Mouse (Mus musculus) intestine, embryonic 15.5 days (tissue): ENCODE results near the gene Slc27a2. TPM values are rescaled to one million over a fixed set of nuclear protein-coding genes. Genes with fewer than 3 reads are reported as not detected.
A peak's percentile ranks its signal among the peaks of the same experiment; 100 is the strongest.
"Not testable (repeated sequence)": the region's sequence is repeated elsewhere in the genome, so short reads cannot be mapped to it uniquely, and the experiment has no call there.

ENCODE experiments used
- ATAC-seq: fragments of 200-750 bp; cut with Nextera tagmentation; 2 replicates; pipeline ENCODE4 v1.8.0; 2017; ENCODE audit warnings: moderate TSS enrichment, moderate library complexity
- H3K27ac ChIP-seq: fragments of 300-500 bp; sonication (generic); 2 replicates; pipeline ENCODE4 v1.5.1; 2015; ENCODE audit warnings: mild to moderate bottlenecking, inconsistent platforms
- H3K27me3 ChIP-seq: fragments of 300-500 bp; sonication (generic); replicated peaks from 2 replicates; pipeline ENCODE4 v1.6.1; 2015; ENCODE audit warnings: inconsistent platforms
- H3K36me3 ChIP-seq: fragments of 300-500 bp; sonication (generic); 2 replicates; pipeline ENCODE4 v1.6.1; 2015; ENCODE audit warnings: inconsistent platforms
- H3K4me1 ChIP-seq: fragments of 300-500 bp; sonication (generic); replicated peaks from 2 replicates; pipeline ENCODE4 v1.6.1; 2015; ENCODE audit warnings: inconsistent platforms
- H3K4me2 ChIP-seq: fragments of 300-500 bp; sonication (generic); replicated peaks from 2 replicates; pipeline ENCODE4 v1.6.1; 2015; ENCODE audit warnings: mild to moderate bottlenecking, inconsistent platforms
- H3K4me3 ChIP-seq: fragments of 300-500 bp; sonication (generic); replicated peaks from 2 replicates; pipeline ENCODE4 v1.5.1; 2015; ENCODE audit warnings: inconsistent platforms
- H3K9ac ChIP-seq: fragments of 300-500 bp; sonication (generic); 2 replicates; pipeline ENCODE4 v1.6.1; 2015; ENCODE audit warnings: inconsistent platforms
- H3K9me3 ChIP-seq: fragments of 300-500 bp; sonication (generic); 2 replicates; pipeline ENCODE4 v1.6.1; 2016; ENCODE audit warnings: inconsistent platforms
- WGBS: fragments of 180-500 bp; shearing (Covaris S2); methylation state at CpG from one replicate; pipeline ENCODE4 v1.1.7; 2015; 5-methylcytosine and 5-hydroxymethylcytosine counted together
- polyA plus RNA-seq: library from polyadenylated mRNA; unstranded; fragments of >200 nt; fragmentation: Nextera tagmentation; extraction: Ambion mirVana; gene quantifications from 2 replicates; pipeline ENCODE4 v1.2.1, GENCODE M21; 2015

The Slc27a2 gene
- polyA plus RNA-seq, result 3.0 and 3.3 TPM in 2 replicates

DNA sequence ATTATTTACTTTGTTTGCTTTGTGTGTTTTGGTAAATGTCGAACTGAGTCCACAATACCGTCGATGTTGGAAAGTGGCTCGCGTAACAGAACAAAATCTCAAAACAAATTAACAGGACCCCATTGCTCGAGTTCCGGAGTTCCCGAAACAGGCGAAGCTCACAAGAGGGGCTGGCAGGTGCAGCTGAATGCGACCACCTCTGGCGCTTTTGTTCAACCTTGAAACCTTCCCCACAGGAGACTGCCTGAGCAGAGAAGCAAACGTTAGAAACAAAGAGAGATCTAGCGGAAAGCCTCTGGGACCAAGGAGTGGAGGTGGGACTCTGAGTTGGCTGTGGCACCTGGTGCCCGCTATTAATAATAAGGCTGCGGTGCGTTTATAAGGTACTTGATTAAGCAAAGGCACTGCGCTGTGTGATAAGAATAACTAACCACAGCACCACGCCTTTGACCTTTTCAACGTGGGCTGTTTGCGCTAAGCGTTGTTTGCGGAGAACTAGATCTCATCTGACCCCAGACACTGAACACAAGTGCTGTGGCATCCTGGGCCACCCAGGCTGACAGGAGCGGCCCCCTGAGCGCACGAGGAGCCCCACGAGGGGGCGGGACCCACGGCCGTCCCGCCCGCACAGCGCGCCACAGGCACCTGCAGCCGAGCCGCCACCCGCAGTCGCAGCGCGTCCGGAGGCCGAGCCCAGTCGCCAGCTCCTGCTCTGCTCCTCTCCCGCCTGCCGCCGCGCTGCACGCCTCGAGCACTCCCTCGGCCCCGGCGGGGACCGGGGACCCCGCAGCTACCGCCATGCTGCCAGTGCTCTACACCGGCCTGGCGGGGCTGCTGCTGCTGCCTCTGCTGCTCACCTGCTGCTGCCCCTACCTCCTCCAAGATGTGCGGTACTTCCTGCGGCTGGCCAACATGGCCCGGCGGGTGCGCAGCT, at the start of gene Slc27a2:
Slc27a2 (plus strand) TSS at position 51 of the 934 bp plus-strand sequence.
- Histone ChIP-seq H3K9me3 (no peaks in the 10 kb centered on the region), H3K4me2 (peak within 1 kb of the TSS; percentile 98), H3K4me3 (peak within 1 kb of the TSS; percentile 54), H3K9ac (peak within 1 kb of the TSS; percentile 44), H3K27me3 (peaks cover 26% of the 10 kb centered on the region), H3K27ac (no peak within 1 kb of the TSS), H3K36me3 (no peaks in the 10 kb centered on the region), H3K4me1 (peaks cover 12% of the 10 kb centered on the region)
- peak; percentile 87 for ATAC-seq
- 2% methylated on average over 61 of the region's 61 CpGs for WGBS

DNA sequence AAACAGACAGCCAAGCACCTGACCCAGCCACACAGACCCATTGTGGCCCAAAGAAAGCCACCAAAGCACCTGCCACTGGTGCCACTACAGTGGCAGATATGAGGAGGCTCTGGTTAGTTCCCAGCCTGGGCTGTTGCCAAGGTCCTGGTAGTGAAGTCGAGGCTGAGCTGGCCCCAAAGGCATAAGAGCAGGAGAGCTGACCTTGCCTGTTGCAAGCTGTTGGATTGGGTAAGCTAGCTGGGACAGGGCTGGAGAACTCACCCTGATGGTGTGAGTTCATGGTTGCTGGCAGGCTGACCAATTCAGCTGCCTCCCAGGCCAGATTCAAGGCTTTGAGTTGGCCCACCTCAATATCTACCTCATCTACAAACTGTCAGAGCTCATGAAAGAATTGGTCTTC, 47.1 kb upstream of the Slc27a2 start:
- Histone ChIP-seq H3K27ac (no peak overlapping the region), H3K4me2 (no peak overlapping the region), H3K27me3 (0 out of 2 replicates have a peak, but pooled peaks cover 2% of the 10 kb centered on the region), H3K36me3 (no peaks in the 10 kb centered on the region), H3K4me1 (no peaks in the 10 kb centered on the region), H3K9ac (no peak overlapping the region), H3K4me3 (no peak overlapping the region), H3K9me3 (no peaks in the 10 kb centered on the region)
- no peak for ATAC-seq
- WGBS, result 86% methylated on average over 1 of the region's 1 CpGs

DNA sequence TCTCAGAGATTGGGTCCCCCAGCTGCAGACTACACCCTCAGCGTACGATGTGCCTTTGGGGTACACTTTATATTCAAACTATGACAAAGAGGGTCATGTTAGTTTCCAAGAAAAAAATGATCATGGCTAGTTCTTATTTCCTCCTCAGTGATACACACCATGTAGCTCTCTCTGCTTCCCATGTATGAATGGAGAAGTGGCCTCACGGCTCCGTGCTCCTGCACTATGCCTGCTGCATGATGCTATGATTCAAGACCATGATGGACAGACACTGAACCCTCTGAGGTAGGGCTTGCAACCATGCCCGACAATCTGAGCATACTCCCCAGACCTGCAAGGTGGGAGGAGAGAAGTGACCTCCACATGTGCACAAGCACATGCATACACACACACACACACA, 44.7 kb upstream of the Slc27a2 start:
- Histone ChIP-seq H3K9ac (no peak overlapping the region), H3K27ac (no peak overlapping the region), H3K4me1 (no peaks in the 10 kb centered on the region)

DNA sequence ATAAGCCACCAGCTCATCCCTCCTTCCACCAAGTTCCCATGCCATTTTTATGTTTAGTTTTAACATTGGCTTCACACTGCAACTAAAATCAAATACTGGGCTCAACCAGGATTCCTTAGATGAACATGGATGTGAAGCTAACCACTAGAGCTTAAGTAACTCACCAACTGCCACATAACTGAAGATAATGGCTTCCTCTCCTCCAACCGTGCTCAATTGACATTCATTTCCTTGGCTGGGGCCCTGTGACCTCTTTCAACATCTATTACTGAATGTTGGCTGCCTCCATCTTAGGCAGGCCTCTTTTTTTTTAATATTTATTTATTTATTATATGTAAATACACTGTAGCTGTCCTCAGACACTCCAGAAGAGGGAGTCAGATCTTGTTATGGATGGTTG, 44.0 kb upstream of the Slc27a2 start:
- Histone ChIP-seq H3K36me3 (no peaks in the 10 kb centered on the region), H3K27ac (no peak overlapping the region), H3K4me2 (no peak overlapping the region), H3K4me1 (no peaks in the 10 kb centered on the region), H3K9me3 (no peaks in the 10 kb centered on the region), H3K9ac (no peak overlapping the region), H3K27me3 (no peaks in the 10 kb centered on the region), H3K4me3 (no peak overlapping the region)
- no peak for ATAC-seq
- WGBS, result 58% methylated on average over 1 of the region's 1 CpGs

More for the DNA sequence above, 44.7 kb upstream of the Slc27a2 start:
- no peaks in the 10 kb centered on the region for H3K9me3 ChIP-seq
- ATAC-seq, result no peak
- no peaks in the 10 kb centered on the region for H3K36me3 ChIP-seq
- no peak overlapping the region for H3K4me2 ChIP-seq
- H3K27me3 ChIP-seq, result no peaks in the 10 kb centered on the region
- no peak overlapping the region for H3K4me3 ChIP-seq
- WGBS, result 92% methylated on average over 5 of the region's 5 CpGs

DNA sequence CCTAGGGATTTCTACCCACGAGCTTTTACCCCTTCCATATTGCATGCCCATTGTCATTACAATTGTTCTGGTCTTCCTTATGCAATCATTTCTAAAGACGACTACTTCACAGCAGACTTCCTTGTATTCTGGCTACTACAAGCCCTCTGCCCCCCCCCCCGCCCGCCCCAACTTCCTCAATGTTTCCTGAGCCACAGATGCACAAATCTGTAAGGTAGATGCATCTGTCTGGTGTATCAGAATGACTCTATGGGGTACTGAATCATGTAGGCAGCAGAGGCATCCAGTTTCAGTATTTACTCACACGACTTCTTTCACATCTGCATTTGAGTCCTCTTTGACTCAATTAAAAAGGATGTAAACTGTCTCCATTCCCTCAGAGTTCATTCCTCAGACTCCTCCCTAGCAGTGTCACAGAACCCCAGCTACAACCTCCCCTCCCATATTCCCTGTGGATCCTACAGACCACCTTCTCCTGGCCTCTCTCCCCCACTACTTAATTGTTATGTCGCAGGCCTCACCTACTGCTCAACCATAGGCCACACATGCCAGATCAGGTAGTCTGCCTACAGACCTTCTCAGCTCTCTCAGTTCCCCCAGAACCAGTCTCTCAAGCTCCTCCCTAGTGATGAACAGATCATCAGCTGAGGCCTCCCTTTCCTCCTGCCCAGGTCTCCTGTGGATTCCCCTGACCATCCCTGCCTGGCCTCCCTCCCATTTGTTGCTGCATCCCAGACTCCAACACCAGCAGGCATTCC, 37.0 kb upstream of the Slc27a2 start:
- Histone ChIP-seq H3K27ac (no peak overlapping the region), H3K27me3 (no peaks in the 10 kb centered on the region), H3K9me3 (no peaks in the 10 kb centered on the region), H3K9ac (no peak overlapping the region), H3K4me3 (no peak overlapping the region), H3K36me3 (no peaks in the 10 kb centered on the region), H3K4me2 (no peak overlapping the region), H3K4me1 (no peaks in the 10 kb centered on the region)
- ATAC-seq, result no peak
- 73% methylated on average over 6 of the region's 6 CpGs for WGBS

DNA sequence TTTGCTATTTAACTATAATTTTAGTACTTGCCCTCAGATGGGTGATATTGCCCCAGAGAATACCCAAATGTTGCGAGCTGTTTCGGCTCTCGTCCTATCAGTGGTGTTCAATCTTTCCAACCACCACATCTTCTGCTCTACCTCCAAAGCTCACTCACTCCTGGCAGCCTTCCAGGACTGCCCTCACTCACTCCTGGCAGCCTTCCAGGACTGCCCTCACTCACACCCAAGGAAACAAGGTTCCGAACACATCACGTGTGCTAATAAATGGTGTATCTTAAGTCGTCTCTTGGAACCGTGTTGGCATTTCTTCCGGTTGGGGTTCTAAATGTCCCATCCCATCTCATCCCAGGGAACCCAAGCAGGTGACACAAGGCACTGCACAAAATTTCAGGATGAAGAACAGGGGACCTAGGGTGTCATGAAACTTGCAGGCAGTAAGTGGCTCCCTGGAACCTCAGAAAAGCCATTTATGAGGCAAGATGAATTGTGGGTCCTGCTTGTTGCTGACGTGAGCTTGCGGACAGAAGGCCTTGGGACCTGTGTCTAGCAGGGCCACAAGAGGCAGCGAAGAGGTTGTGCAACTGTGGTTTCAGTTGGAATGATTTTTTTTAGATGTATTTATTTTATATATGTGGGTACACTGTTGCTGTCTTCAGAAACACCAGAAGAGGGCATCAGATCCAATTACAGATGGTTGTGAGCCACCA, 32.2 kb upstream of the Slc27a2 start:
- WGBS, result 74% methylated on average over 11 of the region's 11 CpGs
- H3K4me3 ChIP-seq, result no peak overlapping the region
- no peaks in the 10 kb centered on the region for H3K27me3 ChIP-seq
- no peak overlapping the region for H3K27ac ChIP-seq
- H3K9me3 ChIP-seq, result no peaks in the 10 kb centered on the region
- no peaks in the 10 kb centered on the region for H3K4me1 ChIP-seq
- ATAC-seq, result no peak
- no peak overlapping the region for H3K9ac ChIP-seq
- no peak overlapping the region for H3K4me2 ChIP-seq
- H3K36me3 ChIP-seq, result no peaks in the 10 kb centered on the region

DNA sequence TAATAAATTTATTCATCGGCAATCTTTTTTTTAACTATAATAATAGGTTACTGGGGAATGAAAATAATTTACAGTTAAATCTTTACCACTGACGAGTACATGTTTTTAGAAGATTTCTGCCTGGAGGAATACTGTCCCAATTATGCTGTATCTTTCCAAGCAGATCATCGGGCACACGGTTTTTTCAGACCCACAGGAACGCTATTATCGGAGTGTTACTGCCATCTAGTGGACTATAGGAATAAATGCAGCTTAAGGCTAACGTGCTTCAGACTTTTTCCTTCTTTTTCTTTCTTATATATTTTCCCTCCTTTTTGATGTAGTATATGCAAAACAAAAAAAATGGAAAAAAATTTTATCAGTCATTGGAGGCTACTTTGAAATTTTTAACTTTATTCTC, 31.4 kb upstream of the Slc27a2 start:
- ATAC-seq, result no peak
- H3K27ac ChIP-seq, result no peak overlapping the region
- H3K27me3 ChIP-seq, result no peaks in the 10 kb centered on the region
- no peaks in the 10 kb centered on the region for H3K4me1 ChIP-seq
- 13% methylated on average over 7 of the region's 7 CpGs for WGBS
- no peak overlapping the region for H3K4me2 ChIP-seq
- no peak overlapping the region for H3K4me3 ChIP-seq
- H3K36me3 ChIP-seq, result no peaks in the 10 kb centered on the region
- no peak overlapping the region for H3K9ac ChIP-seq
- no peaks in the 10 kb centered on the region for H3K9me3 ChIP-seq

DNA sequence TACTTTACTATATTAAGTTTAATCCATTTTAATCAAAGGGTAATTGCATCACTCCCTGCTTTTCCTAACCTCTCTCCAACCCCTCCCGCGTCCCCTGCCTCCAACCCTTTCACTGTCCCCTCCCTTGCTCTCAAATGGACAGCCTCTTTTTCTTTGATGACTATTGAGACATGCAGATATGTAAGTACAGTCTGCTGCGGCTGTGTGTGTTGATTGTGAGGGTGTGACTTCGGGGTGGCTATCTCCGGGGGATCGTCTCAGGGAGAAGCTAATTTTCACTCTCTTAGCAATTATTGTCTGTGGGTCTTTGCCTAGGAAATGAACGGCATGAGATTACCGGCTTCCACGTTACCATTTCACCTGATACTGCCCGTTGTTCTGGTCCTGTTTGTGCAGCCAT, 30.7 kb upstream of the Slc27a2 start:
- no peak for ATAC-seq
- Histone ChIP-seq H3K27me3 (no peaks in the 10 kb centered on the region), H3K4me1 (no peaks in the 10 kb centered on the region), H3K9me3 (no peaks in the 10 kb centered on the region), H3K4me3 (no peak overlapping the region), H3K36me3 (no peaks in the 10 kb centered on the region), H3K4me2 (no peak overlapping the region), H3K27ac (no peak overlapping the region), H3K9ac (no peak overlapping the region)
- WGBS, result 77% methylated on average over 10 of the region's 10 CpGs

DNA sequence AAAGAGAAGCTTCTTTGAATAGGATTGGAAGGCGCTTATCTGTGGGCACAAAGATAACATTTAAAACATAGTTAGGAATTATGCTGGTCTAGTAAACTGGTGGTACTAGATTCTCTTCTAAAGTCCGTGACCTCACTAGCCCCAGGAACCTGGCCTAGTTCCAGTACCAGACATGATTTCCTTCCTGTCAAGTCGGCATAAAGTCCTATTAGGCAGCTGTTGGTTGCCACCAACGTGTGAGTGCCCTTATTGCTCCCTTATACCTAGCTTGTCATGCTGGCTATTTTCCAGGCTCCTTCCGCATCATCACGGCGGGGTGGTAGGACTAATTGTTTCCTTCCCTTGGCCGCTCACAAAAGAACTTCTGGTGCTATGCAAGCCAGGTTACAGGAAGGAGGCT, 30.2 kb upstream of the Slc27a2 start:
- Histone ChIP-seq H3K4me3 (no peak overlapping the region), H3K27me3 (no peaks in the 10 kb centered on the region), H3K9me3 (no peaks in the 10 kb centered on the region), H3K4me1 (no peaks in the 10 kb centered on the region), H3K4me2 (no peak overlapping the region), H3K36me3 (no peaks in the 10 kb centered on the region), H3K27ac (no peak overlapping the region), H3K9ac (no peak overlapping the region)
- ATAC-seq, result no peak
- 69% methylated on average over 8 of the region's 8 CpGs for WGBS

DNA sequence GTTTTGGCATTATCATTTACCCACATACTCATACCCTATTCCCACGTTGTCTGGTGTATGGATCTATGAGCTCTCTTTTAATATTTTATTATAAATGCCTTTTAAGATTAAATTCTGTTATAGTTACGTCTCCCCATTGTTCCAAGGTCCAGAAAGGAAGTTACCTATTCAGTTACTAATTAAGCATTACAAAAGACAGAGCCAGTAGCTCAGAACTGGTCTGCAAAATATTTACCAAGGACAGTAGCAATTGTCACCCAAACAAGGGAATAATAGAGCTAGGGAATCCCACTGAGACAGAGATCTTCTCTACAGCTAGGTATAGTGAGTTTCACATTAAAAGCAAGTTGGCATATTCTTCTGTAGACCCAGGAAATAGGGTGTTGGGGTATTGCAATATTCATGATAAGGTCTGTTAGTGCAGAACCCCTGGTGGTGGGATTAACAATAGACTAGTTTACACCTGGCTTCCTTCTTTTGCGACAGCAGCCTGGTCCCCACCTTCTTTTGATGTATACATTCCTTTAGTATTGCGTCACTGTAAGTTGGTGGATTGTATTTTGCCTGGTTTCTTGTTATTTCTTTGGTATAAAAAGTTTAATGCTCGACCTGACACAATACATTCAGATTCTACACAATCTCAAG, 29.0 kb upstream of the Slc27a2 start:
- ATAC-seq, H3K9ac ChIP-seq, H3K4me1 ChIP-seq, H3K27ac ChIP-seq, H3K4me2 ChIP-seq, H3K4me3 ChIP-seq, H3K9me3 ChIP-seq, H3K27me3 ChIP-seq, H3K36me3 ChIP-seq: not testable (repeated sequence)
- 54% methylated on average over 5 of the region's 5 CpGs for WGBS

DNA sequence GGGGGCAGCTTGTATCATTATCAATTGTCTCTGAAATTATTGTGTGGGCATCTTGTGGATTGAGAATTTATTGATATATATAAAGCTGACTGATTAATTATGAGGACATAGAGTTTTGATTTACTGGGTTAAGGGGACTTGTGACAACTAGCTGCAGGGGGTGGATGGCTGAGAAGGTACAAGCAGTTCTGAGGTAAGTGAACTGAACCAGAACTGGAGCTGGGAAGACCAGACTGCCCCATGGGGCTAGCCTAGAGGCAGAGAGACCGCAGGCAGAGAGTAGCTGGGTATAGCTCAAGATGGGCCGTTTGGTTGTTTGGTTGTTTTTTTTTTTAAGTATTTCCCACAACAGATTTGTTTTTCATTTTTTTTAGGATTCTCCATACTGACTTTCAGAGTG, 27.9 kb upstream of the Slc27a2 start:
- Histone ChIP-seq H3K9me3 (no peaks in the 10 kb centered on the region), H3K36me3 (no peaks in the 10 kb centered on the region), H3K27me3 (no peaks in the 10 kb centered on the region), H3K9ac (no peak overlapping the region), H3K4me2 (no peak overlapping the region), H3K4me1 (no peaks in the 10 kb centered on the region), H3K4me3 (no peak overlapping the region), H3K27ac (no peak overlapping the region)
- ATAC-seq, result no peak
- 87% methylated on average over 2 of the region's 2 CpGs for WGBS

DNA sequence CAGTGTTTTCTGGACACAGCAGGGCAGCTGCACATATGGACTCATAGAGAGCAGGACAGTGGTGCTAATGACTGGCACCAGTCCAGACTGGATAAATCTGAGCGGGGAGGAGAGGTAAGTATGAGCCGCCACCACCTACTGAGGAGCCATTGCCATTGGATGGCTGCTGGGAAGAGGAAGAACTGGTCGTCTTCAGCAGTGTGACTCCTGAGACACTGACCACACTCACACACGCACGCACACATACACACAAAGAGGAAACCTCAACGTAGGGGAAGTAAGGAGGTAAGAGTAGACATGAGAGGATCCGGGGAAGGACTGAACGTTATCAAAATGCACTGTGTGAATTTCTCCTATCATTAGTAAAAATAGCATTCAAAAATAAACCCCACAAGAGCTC, 24.7 kb upstream of the Slc27a2 start:
- Histone ChIP-seq H3K4me2 (no peak overlapping the region), H3K4me3 (no peak overlapping the region), H3K4me1 (no peaks in the 10 kb centered on the region), H3K27ac (no peak overlapping the region), H3K36me3 (no peaks in the 10 kb centered on the region), H3K9ac (no peak overlapping the region), H3K27me3 (no peaks in the 10 kb centered on the region), H3K9me3 (no peaks in the 10 kb centered on the region)
- WGBS, result 88% methylated on average over 8 of the region's 8 CpGs
- no peak for ATAC-seq
